In the genomic region with DNA sequence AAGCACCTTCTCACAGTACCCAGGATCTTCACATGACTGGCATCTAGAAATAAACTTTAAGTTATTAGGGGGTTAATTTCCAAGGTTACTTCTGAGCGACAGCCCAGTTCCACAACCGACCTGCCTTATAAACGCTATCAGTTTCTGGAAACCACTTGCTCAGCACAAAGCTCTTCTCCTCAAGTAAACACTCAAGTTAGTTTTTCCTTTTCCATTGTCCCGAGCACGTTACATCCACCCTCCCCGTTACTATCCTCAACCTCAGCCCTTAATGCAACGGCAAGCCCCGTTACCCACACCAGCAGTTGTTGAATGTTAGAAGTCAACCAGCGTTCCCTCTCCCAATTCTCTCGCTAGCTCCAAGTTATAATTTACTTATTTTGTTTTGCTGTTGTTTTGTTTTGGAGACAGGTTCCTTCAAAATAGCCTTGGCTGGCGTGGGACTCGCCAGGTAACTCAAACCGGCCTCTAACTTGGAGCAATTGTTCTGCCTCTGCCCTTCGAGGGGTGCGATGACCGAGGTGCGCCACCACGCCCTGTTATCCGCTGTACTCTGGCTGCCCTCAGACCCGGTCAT, we compare ENCODE assay signal across 9 mouse cellular contexts. TPM values are rescaled to one million over a fixed set of nuclear protein-coding genes. Genes with fewer than 3 reads are reported as not detected.
DNase-seq lines count a peak whose midpoint lies in the region; ATAC-seq and TF ChIP-seq lines count a peak whose summit lies in the region.
"Had no signal": no experiment of that assay in that cellular context is flagged by ENCODE, and none has a peak within 500 bp of the region (broad histone marks: within the 10 kb centered on the region; RNA-seq: fewer than 3 reads in every experiment).

No protein-coding gene starts in this region.

- H3K4me1 ChIP-seq in spleen, adult 2 months (ENCODE audit: control insufficient read depth, insufficient read depth, insufficient read length), result no peaks in the 10 kb centered on the region
- H3K4me1 ChIP-seq in forebrain, embryonic 10.5 days, result peaks cover 23% of the 10 kb centered on the region
- H3K4me1 ChIP-seq in liver, embryonic 13.5 days (replicated peaks), result peaks cover 29% of the 10 kb centered on the region
- H3K4me1 ChIP-seq in stomach, embryonic 16.5 days (ENCODE audit: control insufficient read depth, insufficient read depth, low read length), result 0 out of 2 replicates have a peak, but pooled peaks cover 2% of the 10 kb centered on the region

- no peaks in the 10 kb centered on the region for H3K36me3 ChIP-seq in spleen, adult 2 months (ENCODE audit: control insufficient read depth, insufficient read depth, low read length)
- peaks cover 16% of the 10 kb centered on the region for H3K36me3 ChIP-seq in forebrain, embryonic 10.5 days (replicated peaks)
- 0 out of 2 replicates have a peak, but pooled peaks cover 5% of the 10 kb centered on the region for H3K36me3 ChIP-seq in liver, embryonic 13.5 days
- H3K36me3 ChIP-seq in stomach, embryonic 16.5 days (ENCODE audit: control insufficient read depth, insufficient read depth, low read length), result no peaks in the 10 kb centered on the region

- H3K9ac ChIP-seq in liver, embryonic 13.5 days, result peak overlapping the region; percentile 87
- H3K9ac ChIP-seq in stomach, embryonic 16.5 days (ENCODE audit: low read length), result peak overlapping the region; percentile 88

- no peak for TF ChIP-seq POLR2A in spleen, adult 2 months (IDR thresholded peaks at IDR 0.05; ENCODE audit: low read depth, low read length)

- H3K9me3 ChIP-seq in forebrain, embryonic 10.5 days, result no peaks in the 10 kb centered on the region; the same call in 1 of the 2 replicates
- H3K9me3 ChIP-seq in liver, embryonic 13.5 days (replicated peaks), result no peaks in the 10 kb centered on the region
- H3K9me3 ChIP-seq in stomach, embryonic 16.5 days (replicated peaks; ENCODE audit: control insufficient read depth, low read length), result peaks cover 3% of the 10 kb centered on the region; the same call in 1 of the 2 replicates

- DNase-seq in spleen, adult 2 months (ENCODE audit: low read depth in 1 of 2, low spot score in 2 of 2), result no peak
- no peak for DNase-seq in spleen, adult 18-20 months
- DNase-seq in forebrain, embryonic 10.5 days (ENCODE audit: extremely low spot score, low spot score), result no peak
- DNase-seq in liver, embryonic 13.5 days, result no peak
- DNase-seq in gastrocnemius, postnatal 36 days, result no peak
- DNase-seq in left cerebral cortex, postnatal 10 days (ENCODE audit: extremely low spot score in 1 of 2, low spot score in 2 of 2), result no peak

- under 1% methylated on average over 20 of the region's 20 CpGs for WGBS in spleen, adult 2 months
- WGBS in forebrain, embryonic 10.5 days, result 2% methylated on average over 20 of the region's 20 CpGs
- WGBS in liver, embryonic 13.5 days (ENCODE audit: insufficient replicate concordance), result under 1% methylated on average over 20 of the region's 20 CpGs
- 1% methylated on average over 20 of the region's 20 CpGs for WGBS in stomach, embryonic 16.5 days

- no peak for TF ChIP-seq CTCF in spleen, adult 2 months (IDR thresholded peaks at IDR 0.05; ENCODE audit: extremely low read depth, insufficient read depth, insufficient read length, insufficient replicate concordance)

- H3K27ac ChIP-seq in spleen, adult 2 months (ENCODE audit: insufficient read depth, low read length), result peak overlapping the region; percentile 94
- H3K27ac ChIP-seq in forebrain, embryonic 10.5 days, result peak overlapping the region; percentile 94
- H3K27ac ChIP-seq in liver, embryonic 13.5 days, result peak overlapping the region; percentile 97
- peak overlapping the region; percentile 93 for H3K27ac ChIP-seq in stomach, embryonic 16.5 days (ENCODE audit: low read length)

- no peaks in the 10 kb centered on the region for H3K27me3 ChIP-seq in spleen, adult 2 months (ENCODE audit: control insufficient read depth, insufficient read depth, low read length)
- no peaks in the 10 kb centered on the region for H3K27me3 ChIP-seq in forebrain, embryonic 10.5 days (ENCODE audit: poor library complexity, severe bottlenecking)
- no peaks in the 10 kb centered on the region for H3K27me3 ChIP-seq in liver, embryonic 13.5 days
- no peaks in the 10 kb centered on the region for H3K27me3 ChIP-seq in stomach, embryonic 16.5 days (ENCODE audit: control insufficient read depth, insufficient read depth, low read length)

- ATAC-seq in liver, embryonic 13.5 days (ENCODE audit: low read depth), result 0 out of 2 replicates have a peak, but pooled peaks have one; percentile 19
- ATAC-seq in stomach, embryonic 16.5 days (ENCODE audit: insufficient read depth, low FRiP score), result no peak
- no peak for ATAC-seq in granulocyte monocyte progenitor cell, adult 5-6 weeks (replicated peaks; ENCODE audit: poor library complexity, severe bottlenecking)

- intact Hi-C loops in gastrocnemius, postnatal 36 days (cut with DNase I), result no loop called here
- intact Hi-C loops in left cerebral cortex, postnatal 10 days (cut with DNase I), result no loop called here

- peak overlapping the region; percentile 92 for H3K4me2 ChIP-seq in liver, embryonic 13.5 days
- H3K4me2 ChIP-seq in stomach, embryonic 16.5 days (ENCODE audit: low read depth, low read length), result peak overlapping the region; percentile 70

- peak overlapping the region; percentile 75 for H3K4me3 ChIP-seq in spleen, adult 2 months (ENCODE audit: extremely low read depth, insufficient read depth, insufficient read length)
- peak overlapping the region; percentile 69 for H3K4me3 ChIP-seq in forebrain, embryonic 10.5 days
- peak overlapping the region; percentile 77 for H3K4me3 ChIP-seq in liver, embryonic 13.5 days (replicated peaks)
- peak overlapping the region; percentile 76 for H3K4me3 ChIP-seq in stomach, embryonic 16.5 days (replicated peaks; ENCODE audit: low read length)

RNA-seq across cellular contexts. Expression of a gene that starts 22.0 kb away (rescaled TPM):
- polyA plus RNA-seq in spleen, adult 2 months (2012; rRNA removed), result 3.2 and 4.9 TPM in 2 replicates
- polyA plus RNA-seq in forebrain, embryonic 10.5 days (2016; fragmentation: Nextera tagmentation; extraction: Ambion mirVana), result not detected in 2 replicates
- not detected in 2 replicates for polyA plus RNA-seq in liver, embryonic 13.5 days (2015; fragmentation: Nextera tagmentation; extraction: Ambion mirVana)
- 0.54 and 0.83 TPM in 2 replicates for polyA plus RNA-seq in stomach, embryonic 16.5 days (2015; fragmentation: Nextera tagmentation; extraction: Ambion mirVana)
- not detected in 2 replicates for total RNA-seq in granulocyte monocyte progenitor cell, adult 5-6 weeks (2014; fragmentation: Nextera tagmentation)
- not detected in 2 replicates for total RNA-seq in granulocyte monocyte progenitor cell, adult 5-6 weeks (2017)
- not detected for total RNA-seq in gastrocnemius, postnatal 36 days (2021)
- not detected for total RNA-seq in left cerebral cortex, postnatal 10 days (2021)
- polyA plus RNA-seq: gonadal fat pad, adult 2 months had no signal

RNA-seq across cellular contexts. Expression of a gene that starts 30.1 kb away (rescaled TPM):
- 42.1 and 55.5 TPM in 2 replicates for polyA plus RNA-seq in spleen, adult 2 months (2012; rRNA removed)
- polyA plus RNA-seq in forebrain, embryonic 10.5 days (2016; fragmentation: Nextera tagmentation; extraction: Ambion mirVana), result 567 and 573 TPM in 2 replicates
- 284 and 331 TPM in 2 replicates for polyA plus RNA-seq in liver, embryonic 13.5 days (2015; fragmentation: Nextera tagmentation; extraction: Ambion mirVana)
- 710 and 730 TPM in 2 replicates for polyA plus RNA-seq in stomach, embryonic 16.5 days (2015; fragmentation: Nextera tagmentation; extraction: Ambion mirVana)
- total RNA-seq in granulocyte monocyte progenitor cell, adult 5-6 weeks (2014; fragmentation: Nextera tagmentation), result 417 and 477 TPM in 2 replicates
- 469 and 557 TPM in 2 replicates for total RNA-seq in granulocyte monocyte progenitor cell, adult 5-6 weeks (2017)
- total RNA-seq in gastrocnemius, postnatal 36 days (2021), result 100 to 1,000 TPM; 158 to 176 TPM
- 100 to 1,000 TPM; 497 to 507 TPM for total RNA-seq in left cerebral cortex, postnatal 10 days (2021)

RNA-seq across cellular contexts. Expression of a gene that starts 42.8 kb away (rescaled TPM):
- 6,152 and 8,603 TPM in 2 replicates for polyA plus RNA-seq in spleen, adult 2 months (2012; rRNA removed)
- not detected in 2 replicates for polyA plus RNA-seq in forebrain, embryonic 10.5 days (2016; fragmentation: Nextera tagmentation; extraction: Ambion mirVana)
- polyA plus RNA-seq in liver, embryonic 13.5 days (2015; fragmentation: Nextera tagmentation; extraction: Ambion mirVana), result 0.17 TPM in 1 of 2 replicates, not detected in the other
- 406 and 529 TPM in 2 replicates for polyA plus RNA-seq in stomach, embryonic 16.5 days (2015; fragmentation: Nextera tagmentation; extraction: Ambion mirVana)
- not detected in 2 replicates for total RNA-seq in granulocyte monocyte progenitor cell, adult 5-6 weeks (2014; fragmentation: Nextera tagmentation)
- not detected in 2 replicates for total RNA-seq in granulocyte monocyte progenitor cell, adult 5-6 weeks (2017)
- total RNA-seq in gastrocnemius, postnatal 36 days (2021), result not detected
- total RNA-seq in left cerebral cortex, postnatal 10 days (2021), result not detected

Comparison
In these comparisons a context has a peak if more than half of its experiments do, and no peak if none do; other contexts are left out.
1. RNA of a gene that starts 42.8 kb away (polyA plus RNA-seq): 6,152 to 8,603 TPM in spleen, adult 2 months and 406 to 529 TPM in stomach, embryonic 16.5 days; 0.17 TPM in liver, embryonic 13.5 days and not detected in forebrain, embryonic 10.5 days; every median in the first group is over 100 times any median in the second.
2. Peak in every context shown above with its lines, with median percentiles within 50 percentile points of each other: H3K27ac ChIP-seq and H3K4me3 ChIP-seq.